Mouse (Mus musculus): Measurements from ENCODE around the gene Auts2. TPM values are rescaled to one million over a fixed set of nuclear protein-coding genes. Genes with fewer than 3 reads are reported as not detected.

Auts2 gene
- polyA plus RNA-seq, 1 experiment from 2014 or later: 32.6 TPM

DNA sequence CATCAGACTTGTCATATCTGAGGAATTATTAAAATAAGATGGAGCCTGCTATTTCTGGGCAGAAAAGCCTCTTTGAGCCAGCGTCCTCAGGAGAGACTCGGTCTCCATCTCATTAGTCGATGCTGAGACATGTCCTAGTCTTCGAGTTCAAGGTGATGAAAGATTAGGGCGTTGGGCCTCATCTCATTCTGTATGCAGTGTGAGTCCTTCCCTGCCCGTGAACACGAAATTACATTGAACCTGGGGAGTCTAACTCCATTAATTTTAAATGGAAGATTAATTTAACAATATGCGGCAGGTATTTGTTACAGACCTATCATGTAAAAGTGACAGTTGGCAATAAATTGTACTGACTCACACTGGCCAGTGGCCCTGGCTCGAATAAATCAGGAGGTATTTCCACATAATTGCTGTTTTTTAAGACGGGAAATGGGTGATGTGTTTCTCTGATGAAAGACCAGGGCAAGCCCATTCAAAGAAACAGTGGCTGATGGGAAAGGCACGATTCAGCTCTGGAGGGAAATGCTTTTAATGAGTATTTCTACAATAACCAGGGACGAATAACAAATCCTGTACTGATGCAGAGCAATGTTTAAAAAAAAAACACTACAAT is 626.2 kb downstream of the Auts2 start:
- Histone ChIP-seq H3K36me3 (ENCODE audit: control insufficient read depth, insufficient read depth, low read length) (no peaks in the 10 kb centered on the region), H3K9ac (ENCODE audit: low read depth, low read length) (no peak overlapping the region), H3K9me3 (ENCODE audit: control insufficient read depth, low read length) (no peaks in the 10 kb centered on the region), H3K4me1 (ENCODE audit: control insufficient read depth, insufficient read depth, low read length) (no peaks in the 10 kb centered on the region), H3K27ac (ENCODE audit: low read depth, low read length) (no peak overlapping the region), H3K4me2 (replicated peaks; ENCODE audit: low read depth, low read length) (no peak overlapping the region), H3K27me3 (ENCODE audit: control insufficient read depth, insufficient read depth, low read length) (no peaks in the 10 kb centered on the region), H3K4me3 (ENCODE audit: low read length) (no peak overlapping the region)
- ATAC-seq (ENCODE audit: low FRiP score, low TSS enrichment): peak; percentile 69
- WGBS: 23% methylated on average over 12 of the region's 12 CpGs

DNA sequence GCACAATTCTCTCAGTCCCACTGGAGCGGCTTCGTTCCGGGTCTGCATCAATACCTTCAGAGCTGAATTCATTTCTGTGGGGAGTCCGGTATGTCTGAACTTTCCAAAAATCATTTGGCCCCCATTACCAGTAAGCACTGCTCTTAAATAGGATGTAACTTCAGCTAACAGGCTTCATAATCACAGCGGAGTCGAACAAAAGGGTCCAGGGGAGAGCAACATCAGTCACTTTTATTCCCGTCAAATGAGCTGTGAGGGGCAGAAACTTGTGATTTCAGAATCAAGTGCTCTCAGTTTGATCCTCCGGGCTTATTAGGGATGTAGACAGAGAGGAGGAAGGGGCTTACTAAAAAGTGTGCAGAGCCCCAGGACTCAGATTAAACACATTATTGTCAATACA is 629.6 kb downstream of the Auts2 start:
- H3K4me1 ChIP-seq (ENCODE audit: control insufficient read depth, insufficient read depth, low read length): no peaks in the 10 kb centered on the region
- no peak for ATAC-seq (ENCODE audit: low FRiP score, low TSS enrichment)
- no peaks in the 10 kb centered on the region for H3K27me3 ChIP-seq (ENCODE audit: control insufficient read depth, insufficient read depth, low read length)
- no peak overlapping the region for H3K27ac ChIP-seq (ENCODE audit: low read depth, low read length)
- H3K4me2 ChIP-seq (replicated peaks; ENCODE audit: low read depth, low read length): no peak overlapping the region
- whole genome bisulfite sequencing: 73% methylated on average over 8 of the region's 8 CpGs
- H3K36me3 ChIP-seq (ENCODE audit: control insufficient read depth, insufficient read depth, low read length): no peaks in the 10 kb centered on the region
- H3K9me3 ChIP-seq (ENCODE audit: control insufficient read depth, low read length): no peaks in the 10 kb centered on the region
- no peak overlapping the region for H3K9ac ChIP-seq (ENCODE audit: low read depth, low read length)
- no peak overlapping the region for H3K4me3 ChIP-seq (ENCODE audit: low read length)

- no peak overlapping the region for H3K4me3 ChIP-seq (ENCODE audit: low read length)
- no peak overlapping the region for H3K27ac ChIP-seq (ENCODE audit: low read depth, low read length)
- H3K4me2 ChIP-seq (replicated peaks; ENCODE audit: low read depth, low read length): no peak overlapping the region
- WGBS: 82% methylated on average over 1 of the region's 1 CpGs
- H3K36me3 ChIP-seq (ENCODE audit: control insufficient read depth, insufficient read depth, low read length): no peaks in the 10 kb centered on the region
- H3K9me3 ChIP-seq (ENCODE audit: control insufficient read depth, low read length): no peaks in the 10 kb centered on the region
- no peak for ATAC-seq (ENCODE audit: low FRiP score, low TSS enrichment)
- no peaks in the 10 kb centered on the region for H3K27me3 ChIP-seq (ENCODE audit: control insufficient read depth, insufficient read depth, low read length)
- H3K9ac ChIP-seq (ENCODE audit: low read depth, low read length): no peak overlapping the region
- no peaks in the 10 kb centered on the region for H3K4me1 ChIP-seq (ENCODE audit: control insufficient read depth, insufficient read depth, low read length)
Observed at GRCm38 (mm10) chr5:131912983-131913382, 630.2 kb downstream of the Auts2 start.

- no peaks in the 10 kb centered on the region for H3K27me3 ChIP-seq (ENCODE audit: control insufficient read depth, insufficient read depth, low read length)
- 93% methylated on average over 3 of the region's 3 CpGs for WGBS
- no peak for ATAC-seq (ENCODE audit: low FRiP score, low TSS enrichment)
Observed at GRCm38 (mm10) chr5:131906313-131906712, 636.8 kb downstream of the Auts2 start.

DNA sequence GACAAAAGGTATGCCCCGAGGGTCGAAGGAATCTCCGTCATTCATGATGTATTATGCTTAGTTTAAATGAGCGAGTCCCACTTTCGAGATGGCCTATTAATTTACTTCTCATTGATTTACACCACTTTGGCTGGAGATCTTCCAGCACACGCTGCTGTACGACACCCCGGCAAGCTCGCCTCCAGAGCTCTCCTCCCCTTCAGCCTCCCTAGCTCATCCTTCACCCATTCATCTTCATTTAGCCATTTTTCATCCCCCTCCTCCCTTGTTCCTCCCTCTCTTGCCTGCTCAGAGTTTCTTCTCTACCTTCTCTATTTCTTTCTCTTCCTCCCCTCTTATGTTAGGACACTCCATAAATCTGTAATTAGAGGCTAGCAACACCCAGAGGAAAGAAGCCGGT is 638.7 kb downstream of the Auts2 start:
- no peaks in the 10 kb centered on the region for H3K27me3 ChIP-seq (ENCODE audit: control insufficient read depth, insufficient read depth, low read length)

More at GRCm38 (mm10) chr5:131906313-131906712, 636.8 kb downstream of the Auts2 start:
- Histone ChIP-seq H3K4me2 (replicated peaks; ENCODE audit: low read depth, low read length) (no peak overlapping the region), H3K27ac (ENCODE audit: low read depth, low read length) (no peak overlapping the region), H3K4me1 (ENCODE audit: control insufficient read depth, insufficient read depth, low read length) (peaks cover 4% of the 10 kb centered on the region; the same call in 1 of the 2 replicates), H3K9me3 (ENCODE audit: control insufficient read depth, low read length) (no peaks in the 10 kb centered on the region), H3K4me3 (ENCODE audit: low read length) (no peak overlapping the region), H3K36me3 (ENCODE audit: control insufficient read depth, insufficient read depth, low read length) (no peaks in the 10 kb centered on the region), H3K9ac (ENCODE audit: low read depth, low read length) (no peak overlapping the region)

DNA sequence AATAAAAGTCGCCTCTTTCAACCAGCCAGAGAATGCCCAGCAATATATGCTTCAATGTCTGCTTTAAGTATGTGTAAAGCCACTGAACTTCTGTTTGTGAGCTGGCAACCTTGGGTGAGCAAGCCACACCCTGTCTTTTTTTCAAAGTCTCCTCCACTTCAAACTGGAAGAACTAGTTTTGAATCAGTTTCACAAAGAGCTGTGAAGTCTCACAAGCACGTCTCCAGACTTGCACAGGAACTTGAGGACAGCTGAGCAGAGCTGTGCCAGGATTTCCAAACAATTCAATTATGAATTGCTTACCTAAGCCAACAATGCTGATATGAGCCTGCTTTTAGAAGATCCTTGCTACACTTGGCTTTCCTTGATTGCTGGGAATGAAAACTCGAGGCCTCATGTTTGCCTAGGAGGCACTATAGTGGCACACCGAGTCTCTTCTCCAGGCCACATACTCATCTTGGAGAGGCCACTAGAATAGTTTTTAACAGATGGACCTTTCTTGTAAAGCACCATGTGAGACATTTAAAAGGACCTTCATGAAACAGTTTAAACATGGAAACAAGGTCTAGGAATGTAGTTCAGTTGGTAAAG is 645.0 kb downstream of the Auts2 start:
- Histone ChIP-seq H3K9ac (ENCODE audit: low read depth, low read length) (no peak overlapping the region), H3K27ac (ENCODE audit: low read depth, low read length) (0 out of 2 replicates have a peak overlapping the region, but pooled peaks have one; percentile 5), H3K4me1 (ENCODE audit: control insufficient read depth, insufficient read depth, low read length) (0 out of 2 replicates have a peak, but pooled peaks cover 3% of the 10 kb centered on the region), H3K27me3 (ENCODE audit: control insufficient read depth, insufficient read depth, low read length) (no peaks in the 10 kb centered on the region), H3K9me3 (ENCODE audit: control insufficient read depth, low read length) (no peaks in the 10 kb centered on the region), H3K4me3 (ENCODE audit: low read length) (no peak overlapping the region), H3K4me2 (replicated peaks; ENCODE audit: low read depth, low read length) (no peak overlapping the region), H3K36me3 (ENCODE audit: control insufficient read depth, insufficient read depth, low read length) (no peaks in the 10 kb centered on the region)
- WGBS: 61% methylated on average over 4 of the region's 4 CpGs
- ATAC-seq (ENCODE audit: low FRiP score, low TSS enrichment): no peak

More for the DNA sequence above, 638.7 kb downstream of the Auts2 start:
- ATAC-seq (ENCODE audit: low FRiP score, low TSS enrichment): peak; percentile 78
- peaks cover 4% of the 10 kb centered on the region; the same call in 1 of the 2 replicates for H3K4me1 ChIP-seq (ENCODE audit: control insufficient read depth, insufficient read depth, low read length)
- no peak overlapping the region for H3K27ac ChIP-seq (ENCODE audit: low read depth, low read length)
- H3K36me3 ChIP-seq (ENCODE audit: control insufficient read depth, insufficient read depth, low read length): no peaks in the 10 kb centered on the region
- no peaks in the 10 kb centered on the region for H3K9me3 ChIP-seq (ENCODE audit: control insufficient read depth, low read length)
- H3K4me3 ChIP-seq (ENCODE audit: low read length): no peak overlapping the region
- H3K9ac ChIP-seq (ENCODE audit: low read depth, low read length): no peak overlapping the region
- H3K4me2 ChIP-seq (replicated peaks; ENCODE audit: low read depth, low read length): no peak overlapping the region
- WGBS: 13% methylated on average over 10 of the region's 10 CpGs

DNA sequence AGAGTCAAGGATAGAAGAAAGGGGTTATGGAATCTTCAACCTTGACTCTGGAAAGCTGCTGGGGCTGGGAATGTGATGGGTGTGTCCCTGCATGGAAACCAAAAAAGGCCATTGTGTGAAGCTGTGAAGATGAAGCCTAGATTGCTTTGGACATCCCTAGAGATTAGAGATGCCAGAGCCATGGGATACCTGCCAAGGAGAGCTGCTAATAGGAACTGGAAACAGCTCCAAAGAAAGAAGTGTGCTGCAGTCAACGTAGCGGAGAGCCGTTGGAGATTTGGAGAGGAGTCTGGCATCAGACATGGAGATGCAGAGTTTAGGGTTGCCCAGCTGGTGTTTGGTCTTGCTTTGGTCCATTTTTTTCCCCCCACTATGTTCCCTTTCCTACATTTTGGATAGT is 656.5 kb downstream of the Auts2 start:
- H3K4me2 ChIP-seq (replicated peaks; ENCODE audit: low read depth, low read length): no peak overlapping the region
- no peak for ATAC-seq (ENCODE audit: low FRiP score, low TSS enrichment)
- H3K4me1 ChIP-seq (ENCODE audit: control insufficient read depth, insufficient read depth, low read length): no peaks in the 10 kb centered on the region
- no peak overlapping the region for H3K4me3 ChIP-seq (ENCODE audit: low read length)
- WGBS: 90% methylated on average over 3 of the region's 3 CpGs
- no peaks in the 10 kb centered on the region for H3K9me3 ChIP-seq (ENCODE audit: control insufficient read depth, low read length)
- no peaks in the 10 kb centered on the region for H3K36me3 ChIP-seq (ENCODE audit: control insufficient read depth, insufficient read depth, low read length)
- no peak overlapping the region for H3K27ac ChIP-seq (ENCODE audit: low read depth, low read length)
- no peak overlapping the region for H3K9ac ChIP-seq (ENCODE audit: low read depth, low read length)
- no peaks in the 10 kb centered on the region for H3K27me3 ChIP-seq (ENCODE audit: control insufficient read depth, insufficient read depth, low read length)

DNA sequence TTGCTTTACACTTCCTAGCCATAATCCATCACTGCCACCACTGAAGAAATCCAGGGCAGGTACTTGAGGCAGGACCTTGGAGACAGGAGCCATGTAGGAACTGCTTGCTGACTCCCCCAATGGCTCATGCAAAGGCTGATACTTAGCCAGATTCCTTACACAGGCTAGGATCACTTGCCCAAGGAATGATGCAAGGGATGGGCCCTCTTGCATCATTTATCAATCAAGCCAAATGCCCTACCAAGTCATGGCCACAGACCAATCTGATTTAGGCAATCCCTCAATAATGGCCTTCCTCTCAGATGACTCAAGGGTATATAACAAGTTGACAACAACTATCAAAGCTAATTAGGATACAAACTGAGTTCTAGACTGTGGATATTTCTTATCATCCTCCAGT is 666.6 kb downstream of the Auts2 start:
- ATAC-seq (ENCODE audit: low FRiP score, low TSS enrichment): no peak
- Histone ChIP-seq H3K27me3 (ENCODE audit: control insufficient read depth, insufficient read depth, low read length) (no peaks in the 10 kb centered on the region), H3K9ac (ENCODE audit: low read depth, low read length) (no peak overlapping the region), H3K4me1 (ENCODE audit: control insufficient read depth, insufficient read depth, low read length) (no peaks in the 10 kb centered on the region), H3K27ac (ENCODE audit: low read depth, low read length) (no peak overlapping the region), H3K4me3 (ENCODE audit: low read length) (no peak overlapping the region), H3K4me2 (replicated peaks; ENCODE audit: low read depth, low read length) (no peak overlapping the region), H3K9me3 (ENCODE audit: control insufficient read depth, low read length) (no peaks in the 10 kb centered on the region), H3K36me3 (ENCODE audit: control insufficient read depth, insufficient read depth, low read length) (no peaks in the 10 kb centered on the region)

DNA sequence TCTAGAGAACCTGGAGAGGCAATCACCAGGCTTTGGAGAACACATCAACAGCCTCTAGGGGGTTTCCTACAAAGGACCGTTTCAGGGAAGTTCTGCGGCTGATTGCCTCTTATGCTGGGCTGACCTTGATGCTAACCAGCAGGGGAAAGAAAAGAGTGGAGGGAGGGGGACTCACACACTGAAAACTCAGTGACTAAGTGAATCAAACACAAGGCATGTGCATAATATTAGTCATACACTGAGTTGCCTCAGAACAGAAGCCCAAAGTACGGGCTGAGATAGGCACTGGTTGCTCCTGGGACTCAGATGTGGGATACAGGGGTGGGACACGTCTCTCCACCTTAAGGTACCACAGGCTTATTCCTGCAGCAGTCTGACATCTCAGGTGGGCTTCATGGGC is 667.2 kb downstream of the Auts2 start:
- Histone ChIP-seq H3K4me3 (ENCODE audit: low read length) (no peak overlapping the region), H3K27me3 (ENCODE audit: control insufficient read depth, insufficient read depth, low read length) (no peaks in the 10 kb centered on the region), H3K9ac (ENCODE audit: low read depth, low read length) (no peak overlapping the region), H3K36me3 (ENCODE audit: control insufficient read depth, insufficient read depth, low read length) (no peaks in the 10 kb centered on the region), H3K27ac (ENCODE audit: low read depth, low read length) (no peak overlapping the region), H3K4me2 (replicated peaks; ENCODE audit: low read depth, low read length) (no peak overlapping the region), H3K9me3 (ENCODE audit: control insufficient read depth, low read length) (no peaks in the 10 kb centered on the region), H3K4me1 (ENCODE audit: control insufficient read depth, insufficient read depth, low read length) (no peaks in the 10 kb centered on the region)
- no peak for ATAC-seq (ENCODE audit: low FRiP score, low TSS enrichment)
- 76% methylated on average over 4 of the region's 4 CpGs for WGBS

Data from kidney, embryonic 14.5 days (tissue).